Mouse (Mus musculus) lung, postnatal 0 days (tissue): Measurements from ENCODE around the gene Blnk.

ENCODE experiments used
- CTCF ChIP-seq: IDR thresholded peaks from 2 replicates; pipeline ENCODE4 v1.5.1; 2016; ENCODE audit warnings: antibody characterized with exemption, mild to moderate bottlenecking
- EP300 ChIP-seq: IDR thresholded peaks from 2 replicates; pipeline ENCODE4 v1.6.1; 2016; ENCODE audit warnings: antibody characterized with exemption, mild to moderate bottlenecking, control low read depth

- TF ChIP-seq CTCF, result no peak
- TF ChIP-seq EP300, result no peak
These were observed 41.6 kb upstream of the Blnk start for GRCm38 (mm10) chr19:41035809-41036551.
